Mouse (Mus musculus) small intestine, adult 10 weeks (tissue): ENCODE measurements around the gene Rs1. TPM values are rescaled to one million over a fixed set of nuclear protein-coding genes. Genes with fewer than 3 reads are reported as not detected.

Source experiments
- polyA plus RNA-seq: library from polyadenylated mRNA; stranded (reverse); fragments of 350-450 nt; fragmentation: Illumina TruSeq; extraction: RNeasy Lipid Tissue Mini Kit (QIAGEN cat#74804); gene quantifications from one replicate; pipeline ENCODE4 v1.2.3, GENCODE M21; 2014; ENCODE audit warnings: low replicate concordance

Rs1 gene
- polyA plus RNA-seq = not detected

GRCm38 (mm10) chrX:160767713-160768112 is at the start of gene Rs1:
TSS of gene Rs1 (plus strand) at chrX:160768013.

GRCm38 (mm10) chrX:160735650-160736049 is 32.2 kb upstream of the Rs1 start, which contains the start of gene Ppef1:
TSS of gene Ppef1 (minus strand) at chrX:160735765.

Other genes starting within 250 kb of the Rs1 start
- 0.37 TPM for gene Ppef1, start 32.2 kb upstream of the Rs1 start, polyA plus RNA-seq
- not detected for gene Gja6, start 139.0 kb downstream of the Rs1 start, polyA plus RNA-seq
- 2.5 TPM for gene Cdkl5, start 226.7 kb downstream of the Rs1 start, polyA plus RNA-seq